Mouse (Mus musculus) embryo, embryonic 11.5 days (tissue): ENCODE measurements at regions not wholly inside any gene's neighbourhood (a gene's known extent, or its start where the extent isn't known, plus 50 kb on each side); places are given as distances from the start of the nearest gene placed in this dataset.

Experiments
- DNase-seq: peaks from one replicate; pipeline ENCODE4 v3.0.0-alpha.2; 2012; ENCODE audit warnings: low read depth, low spot score

DNA sequence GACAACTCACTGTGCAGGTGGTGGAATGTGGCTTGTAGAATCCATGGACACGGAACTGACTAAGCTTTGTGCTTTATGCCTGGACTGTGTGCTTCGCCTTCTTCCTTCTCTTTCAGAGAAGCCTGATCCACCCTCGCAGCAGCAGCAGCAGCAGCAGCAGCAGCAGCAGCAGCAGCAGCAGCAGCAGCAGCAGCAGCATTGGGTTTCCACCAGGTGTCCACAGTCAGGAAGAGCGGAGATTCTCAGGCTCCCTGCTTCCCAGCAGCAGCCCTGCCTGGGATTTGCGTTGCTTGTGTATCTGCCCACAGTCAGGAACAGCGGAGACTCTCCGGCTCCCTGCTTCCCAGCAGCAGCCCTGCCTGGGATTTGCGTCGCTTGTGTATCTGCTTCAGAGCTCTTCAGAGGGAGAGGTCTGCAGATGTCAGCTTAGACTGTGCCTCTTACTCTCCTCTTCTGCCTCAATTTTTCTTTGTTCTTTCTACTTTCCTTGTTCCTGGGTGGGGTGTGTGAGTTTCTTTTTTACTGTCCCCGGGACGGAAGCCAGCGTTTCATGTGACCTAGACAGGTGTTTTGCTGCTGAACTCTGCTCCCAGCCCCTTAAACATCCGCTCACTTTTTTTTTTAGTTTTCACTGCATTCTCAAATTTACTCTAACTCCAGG is 168.1 kb upstream of the Olig3 start:
- DNase-seq: no peak

DNA sequence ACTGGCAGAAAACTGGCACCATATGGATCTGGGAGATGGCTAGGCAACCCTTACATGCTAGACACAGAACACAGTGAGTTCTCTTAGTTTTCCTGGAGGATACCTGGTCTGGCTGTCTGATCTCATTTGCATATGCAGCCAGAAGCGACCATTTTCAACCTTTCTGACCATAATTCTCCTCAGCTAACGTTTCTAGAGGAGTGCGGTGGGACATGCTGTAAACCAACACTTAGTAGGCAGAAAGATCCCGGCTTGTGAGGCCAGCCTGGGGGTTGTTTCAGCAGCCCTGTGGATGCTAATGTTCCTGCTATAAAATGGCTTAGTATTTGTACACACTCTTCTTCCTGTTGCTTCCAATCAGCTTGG is 168.6 kb upstream of the Olig3 start:
- DNase-seq: no peak

DNA sequence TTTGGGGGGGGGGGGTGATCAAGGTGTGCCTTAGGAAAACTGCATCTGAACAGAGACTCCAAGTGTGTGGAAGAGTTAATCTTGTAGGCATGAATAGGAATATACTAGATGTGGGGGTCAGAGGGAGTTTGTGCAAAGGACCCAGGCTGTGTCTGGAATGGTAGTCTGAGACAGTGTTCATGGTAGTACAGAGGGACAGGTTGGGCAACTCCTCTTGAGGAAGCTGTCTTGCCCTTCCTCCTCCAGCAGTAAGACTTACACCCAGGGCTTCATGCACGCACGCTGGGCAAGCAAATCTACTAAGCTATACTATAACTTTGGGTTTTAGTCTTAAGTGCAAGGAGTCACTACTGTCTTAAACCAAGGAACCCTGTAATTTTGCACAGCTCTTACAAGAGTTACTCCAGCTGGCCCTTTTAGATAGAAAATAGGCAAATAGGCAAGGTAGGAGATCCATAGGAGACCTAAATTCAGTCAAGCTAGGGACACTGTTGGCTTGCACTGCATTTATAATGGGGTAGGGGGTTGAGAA is 169.2 kb upstream of the Olig3 start:
- DNase-seq: no peak

DNA sequence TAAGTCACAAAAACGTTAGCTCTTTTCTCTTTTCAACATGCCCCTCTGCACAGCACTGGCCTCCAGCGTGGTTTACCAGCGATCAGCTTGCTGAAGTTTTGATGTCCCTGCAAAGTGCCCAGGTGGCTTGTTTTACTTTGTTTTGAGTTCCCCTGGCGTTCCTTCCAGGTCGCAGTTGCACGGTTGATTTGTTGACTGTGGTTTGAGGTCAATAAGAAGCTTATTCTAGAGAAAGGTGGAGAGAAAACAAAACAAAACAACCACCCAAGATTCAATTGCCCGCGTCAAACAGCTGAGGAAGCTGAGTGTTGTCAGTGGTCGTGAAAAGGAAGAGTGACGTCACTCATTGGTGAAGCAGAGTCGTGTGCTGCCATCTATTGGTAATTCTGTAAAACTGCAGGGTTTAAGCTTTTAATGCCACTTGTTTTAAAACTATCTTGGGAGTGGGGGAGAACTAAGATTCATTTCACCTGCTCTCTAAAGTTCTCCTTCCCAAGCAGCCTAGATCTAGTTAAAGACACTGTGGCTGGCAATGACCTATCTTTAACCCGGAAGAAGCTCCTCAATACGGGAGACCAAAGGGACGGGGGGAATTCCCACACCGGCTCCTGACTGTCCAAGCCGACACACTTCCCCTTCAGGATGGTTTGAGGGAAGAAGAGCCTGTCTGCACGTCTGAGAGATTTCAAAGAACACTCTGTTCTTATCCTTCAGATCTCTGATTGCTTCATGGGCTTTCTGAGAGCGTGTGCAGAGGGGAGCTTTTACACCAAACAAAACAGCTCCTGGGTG is 170.3 kb upstream of the Olig3 start:
- peak; percentile 46 for DNase-seq

GRCm38 (mm10) chr10:19184886-19185285 is 169.4 kb upstream of the Tnfaip3 start:
- DNase-seq: no peak

DNA sequence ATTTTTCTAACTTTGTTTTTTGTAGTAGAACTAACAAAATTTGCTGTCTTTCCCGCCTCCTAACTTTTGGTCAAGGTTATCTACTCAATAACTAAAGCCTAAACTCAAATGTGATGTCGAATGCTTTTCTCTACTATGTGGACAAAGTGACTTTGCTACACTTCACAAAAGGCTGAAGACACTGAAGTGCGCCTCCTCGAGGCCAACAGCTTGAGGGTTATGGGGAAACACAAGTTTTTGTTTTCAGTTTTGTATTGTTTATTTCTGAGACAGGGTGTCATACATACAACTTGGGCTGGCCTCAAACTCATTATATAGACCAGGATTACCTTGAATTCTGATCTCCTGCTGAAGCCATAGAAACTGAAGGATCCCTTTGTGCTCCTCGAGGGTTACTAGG is 162.4 kb upstream of the Tnfaip3 start:
- no peak for DNase-seq

- DNase-seq: no peak
Observed at GRCm38 (mm10) chr10:19177414-19177813, 162.0 kb upstream of the Tnfaip3 start.

GRCm38 (mm10) chr10:19176249-19176648 is 160.8 kb upstream of the Tnfaip3 start:
- no peak for DNase-seq

- no peak for DNase-seq
Observed at GRCm38 (mm10) chr10:19171834-19172233, 156.4 kb upstream of the Tnfaip3 start.

DNA sequence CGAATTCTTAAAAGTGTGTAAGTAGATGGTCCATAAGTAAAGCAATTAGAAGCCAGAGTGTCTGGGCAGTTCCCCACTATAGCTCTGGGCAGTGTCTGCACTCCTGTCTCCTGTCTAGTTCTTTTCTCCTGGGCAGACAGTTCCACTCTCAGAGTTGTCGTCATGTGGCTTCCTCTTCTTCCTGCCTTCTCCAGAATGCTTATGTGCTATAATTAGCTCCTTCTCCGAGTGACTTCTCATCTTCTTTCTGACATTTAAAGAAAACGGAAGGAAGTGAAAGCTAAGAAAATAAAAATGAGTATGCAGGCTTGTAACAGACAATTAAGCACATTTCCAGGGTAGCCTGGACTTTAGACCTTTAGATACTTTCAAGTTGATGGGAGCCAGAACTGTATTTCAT is 155.1 kb upstream of the Tnfaip3 start:
- DNase-seq: no peak

- no peak for DNase-seq
Observed at GRCm38 (mm10) chr10:19169272-19169671, 153.8 kb upstream of the Tnfaip3 start.

DNA sequence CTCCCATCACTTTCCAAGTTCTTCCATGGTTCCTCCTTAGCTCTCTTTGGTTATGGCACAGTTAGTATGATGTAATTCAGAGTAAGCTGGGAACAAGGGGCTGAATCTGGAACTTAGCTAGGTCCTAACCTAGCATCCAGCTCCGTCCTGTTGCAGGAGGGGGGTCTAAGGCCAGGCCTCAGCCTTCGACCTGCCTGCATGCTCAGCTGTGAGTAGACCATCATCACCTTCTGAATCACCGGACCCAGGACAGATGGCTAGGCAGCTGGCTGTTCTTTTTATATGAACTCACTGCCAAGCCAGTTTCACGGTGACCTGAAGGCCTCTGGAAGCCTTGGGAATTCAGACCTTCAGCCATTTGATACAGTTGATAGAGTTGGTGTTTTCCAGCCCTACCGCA is 152.9 kb upstream of the Tnfaip3 start:
- no peak for DNase-seq

DNA sequence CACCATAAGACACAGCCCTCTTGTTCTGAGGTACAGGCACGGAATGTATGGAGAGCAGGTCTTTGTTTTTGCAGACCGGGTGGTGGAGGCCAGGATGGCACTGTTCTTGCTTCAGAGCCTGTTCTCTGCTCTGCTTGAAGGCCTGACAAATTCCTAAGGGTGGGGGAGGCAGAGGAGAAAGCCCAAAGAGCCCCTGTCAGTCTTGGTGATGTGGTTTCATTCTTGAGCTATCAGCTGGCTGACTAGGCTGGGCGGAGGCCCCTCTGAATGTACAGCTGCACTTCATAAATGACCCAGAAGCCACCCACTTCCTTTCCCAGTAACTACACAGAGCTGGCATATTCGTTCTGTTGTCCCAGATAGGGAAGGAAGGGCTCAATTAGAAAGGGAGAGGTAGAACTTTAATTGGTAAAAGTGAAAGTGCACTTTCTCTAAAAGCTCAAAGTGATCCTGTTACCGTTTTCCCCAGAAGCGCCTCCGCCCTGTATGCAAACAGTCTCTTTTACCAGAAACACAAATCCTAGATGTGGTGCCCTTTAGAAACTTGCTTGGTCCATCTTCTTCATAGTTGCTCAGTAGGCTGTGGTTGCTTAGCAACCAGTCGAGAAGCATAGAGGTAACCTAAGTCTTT is 152.3 kb upstream of the Tnfaip3 start:
- DNase-seq: no peak

DNA sequence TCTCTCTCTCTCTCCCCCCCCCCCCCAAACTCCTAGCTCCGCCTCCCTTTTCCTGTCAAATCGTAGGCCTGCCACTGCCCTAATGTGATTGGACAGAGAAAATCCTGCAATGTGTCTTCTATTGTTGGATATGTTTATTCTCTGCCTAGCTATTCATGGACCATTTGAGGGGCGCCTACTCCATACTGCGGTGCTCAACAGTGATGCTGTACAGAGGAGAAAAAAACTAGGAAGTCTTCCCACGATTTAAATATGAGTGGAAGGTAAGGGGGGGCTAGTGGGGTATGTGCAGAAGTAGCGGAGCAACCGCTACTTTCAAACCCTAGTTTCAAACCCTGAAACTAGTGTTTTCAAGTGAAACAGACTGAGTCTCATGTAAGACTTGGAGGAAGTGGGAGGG is 151.6 kb upstream of the Tnfaip3 start:
- no peak for DNase-seq

GRCm38 (mm10) chr10:19162104-19162503 is 146.6 kb upstream of the Tnfaip3 start:
- no peak for DNase-seq

- no peak for DNase-seq
Observed at GRCm38 (mm10) chr10:19161149-19161548, 145.7 kb upstream of the Tnfaip3 start.

DNA sequence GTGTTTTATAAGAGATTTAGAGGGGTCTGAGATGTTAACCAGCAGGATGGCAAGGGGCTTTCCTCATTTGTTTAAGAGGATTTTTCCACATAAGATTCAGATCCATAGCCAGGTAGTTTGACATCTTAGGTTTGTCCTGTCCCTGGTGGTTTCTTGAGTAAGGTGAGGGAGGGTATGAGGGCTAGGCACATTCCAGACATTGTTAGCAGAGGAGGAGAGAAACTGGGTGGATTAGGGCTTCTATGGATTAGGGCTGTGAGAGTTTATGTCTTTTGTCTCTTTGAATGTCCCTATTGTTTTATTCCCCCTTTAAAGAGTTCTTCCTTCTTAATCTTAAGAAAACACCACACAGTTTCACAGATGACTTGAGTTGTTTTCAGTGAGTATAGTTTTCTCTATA is 138.6 kb upstream of the Tnfaip3 start:
- no peak for DNase-seq

DNA sequence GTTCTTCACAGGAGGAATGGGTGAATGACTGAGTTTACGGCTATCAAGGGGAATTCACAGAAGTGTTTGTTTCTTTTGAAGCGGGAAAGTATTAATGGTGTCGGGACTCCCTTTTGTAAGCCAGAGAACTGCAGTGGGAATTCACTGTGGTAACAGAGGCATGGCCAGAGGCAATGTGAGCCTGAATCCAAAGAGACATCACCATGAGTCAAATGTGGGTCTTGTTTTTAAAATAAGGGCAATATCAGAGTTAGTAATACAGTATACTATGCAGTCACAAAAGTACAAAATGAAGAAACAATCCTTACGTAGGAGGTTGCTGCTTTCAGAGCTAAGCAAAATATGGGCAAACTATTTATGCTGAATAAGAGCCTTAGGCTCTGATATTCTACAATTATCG is 137.3 kb upstream of the Tnfaip3 start:
- no peak for DNase-seq

DNA sequence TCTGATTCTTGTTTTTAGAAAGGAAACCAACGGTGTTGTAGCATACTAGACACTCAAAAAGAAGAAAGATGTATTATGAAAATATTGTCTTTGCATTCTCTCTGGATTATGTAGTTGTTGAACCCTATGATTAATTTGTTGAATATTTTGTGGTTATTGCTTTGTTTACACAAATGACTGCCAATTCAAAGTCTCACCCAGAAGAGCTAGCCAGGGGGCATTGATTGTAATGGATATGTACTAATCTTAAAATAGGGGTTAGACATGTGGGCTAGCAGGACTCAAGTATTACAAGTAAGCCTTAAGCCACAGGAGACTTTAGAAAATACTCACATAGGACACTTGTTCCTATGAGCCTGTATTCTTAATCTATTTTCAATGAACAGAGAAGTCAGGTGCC is 135.3 kb upstream of the Tnfaip3 start:
- no peak for DNase-seq

DNA sequence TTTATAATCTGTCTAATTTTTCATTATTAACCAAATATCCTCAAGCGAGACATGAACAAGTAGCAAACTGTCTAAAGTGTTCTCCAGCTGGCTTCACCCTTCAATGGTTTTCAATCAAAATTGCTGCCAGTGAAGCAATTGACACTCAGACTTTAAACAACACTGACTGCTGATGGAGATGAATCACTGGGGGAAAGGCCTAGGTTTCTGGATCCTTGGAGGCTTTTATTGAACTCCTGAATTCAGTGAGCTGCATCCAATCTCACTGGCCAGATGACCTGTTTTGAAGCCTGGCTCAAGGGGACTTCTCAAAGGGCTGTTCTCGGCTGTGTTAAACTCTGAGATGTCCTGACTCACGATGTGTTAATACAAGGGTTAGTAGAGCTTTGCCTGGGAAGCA is 134.5 kb upstream of the Tnfaip3 start:
- DNase-seq: no peak

DNA sequence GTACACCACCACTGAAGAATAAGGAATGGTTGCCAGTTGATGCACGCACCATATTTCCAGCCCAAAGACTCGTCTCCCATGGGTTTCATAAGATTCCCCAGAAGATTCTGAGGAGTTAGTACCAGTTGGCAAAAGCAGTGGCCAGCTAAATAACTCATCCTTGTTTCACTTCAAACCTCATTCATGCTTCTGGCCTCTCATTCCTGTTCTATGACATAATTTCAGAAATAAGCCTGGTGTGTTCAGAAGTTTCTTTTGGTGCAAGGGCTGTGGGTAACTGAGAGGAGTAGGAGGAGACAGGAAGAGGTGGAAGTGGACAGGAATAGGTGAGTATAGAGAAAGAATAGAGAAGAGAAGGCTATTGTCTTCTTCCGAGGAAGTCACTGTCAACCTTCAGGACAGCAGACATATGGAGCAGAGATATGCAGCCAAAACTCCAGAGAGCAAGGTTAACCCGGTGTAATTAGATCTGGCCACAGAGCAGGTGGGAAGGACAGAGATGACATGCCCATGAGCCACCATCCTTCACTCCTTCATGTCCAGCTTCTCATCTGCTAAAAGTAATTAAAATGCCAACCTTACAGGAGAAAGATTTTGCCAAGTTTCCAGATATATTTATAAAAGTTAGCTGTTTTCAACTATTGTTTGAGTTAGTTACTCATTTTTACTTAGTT is 133.9 kb upstream of the Tnfaip3 start:
- DNase-seq: no peak

DNA sequence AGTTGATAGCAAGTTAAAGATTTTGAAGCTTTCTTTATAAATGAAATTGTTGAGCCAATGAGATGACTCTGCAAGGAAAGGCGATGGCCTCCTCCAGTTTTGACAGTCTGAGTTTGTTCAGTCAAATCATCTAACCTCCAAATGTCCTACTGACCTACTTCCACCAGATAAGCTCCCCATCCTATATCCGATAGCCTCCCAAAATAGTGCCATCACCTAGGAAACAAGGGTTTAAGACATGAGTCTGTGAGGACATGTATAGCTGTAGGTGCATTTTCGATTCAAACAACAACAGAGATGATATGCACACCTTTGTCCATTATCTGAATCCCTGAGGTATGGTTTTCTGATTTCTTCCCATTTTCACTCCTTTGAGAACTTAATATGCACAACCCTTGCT is 126.0 kb upstream of the Tnfaip3 start:
- DNase-seq: no peak
